Mouse (Mus musculus) intestine, embryonic 16.5 days (tissue): ENCODE results near the gene Rap1gap2. TPM values are rescaled to one million over a fixed set of nuclear protein-coding genes. Genes with fewer than 3 reads are reported as not detected.

Experiments
- ATAC-seq: fragments of 200-750 bp; cut with Nextera tagmentation; 2 replicates; pipeline ENCODE4 v1.8.0; 2017; ENCODE audit warnings: moderate TSS enrichment, moderate library complexity
- H3K27ac ChIP-seq: fragments of 300-500 bp; sonication (generic); 2 replicates; pipeline ENCODE4 v1.5.1; 2014; ENCODE audit warnings: mild to moderate bottlenecking, low read length
- H3K27me3 ChIP-seq: fragments of 300-500 bp; sonication (generic); replicated peaks from 2 replicates; pipeline ENCODE4 v1.6.1; 2014; ENCODE audit warnings: low read length, control low read depth, mixed read lengths; ENCODE audit not compliant: control insufficient read depth, insufficient read depth
- H3K36me3 ChIP-seq: fragments of 300-500 bp; sonication (generic); 2 replicates; pipeline ENCODE4 v1.6.1; 2014; ENCODE audit warnings: low read length, control low read depth; ENCODE audit not compliant: control insufficient read depth, insufficient read depth
- H3K4me1 ChIP-seq: fragments of 300-500 bp; sonication (generic); 2 replicates; pipeline ENCODE4 v1.6.1; 2014; ENCODE audit warnings: low read length, control low read depth, mixed read lengths; ENCODE audit not compliant: control insufficient read depth, insufficient read depth
- H3K4me2 ChIP-seq: fragments of 300-500 bp; sonication (generic); 2 replicates; pipeline ENCODE4 v1.6.1; 2014; ENCODE audit warnings: low read depth, low read length, control low read depth
- H3K4me3 ChIP-seq: fragments of 300-500 bp; sonication (generic); 2 replicates; pipeline ENCODE4 v1.5.1; 2014; ENCODE audit warnings: mild to moderate bottlenecking, low read length
- H3K9ac ChIP-seq: fragments of 300-500 bp; sonication (generic); 2 replicates; pipeline ENCODE4 v1.6.1; 2014; ENCODE audit warnings: low read depth, low read length
- H3K9me3 ChIP-seq: fragments of 300-500 bp; sonication (generic); 2 replicates; pipeline ENCODE4 v1.6.1; 2016; ENCODE audit warnings: low read length, control low read depth; ENCODE audit not compliant: control insufficient read depth
- WGBS: fragments of 180-500 bp; shearing (Covaris S2); extraction: QIAGEN DNeasy Blood & Tissue Kit; methylation state at CpG from one replicate; pipeline ENCODE4 v1.1.7; 2014; 5-methylcytosine and 5-hydroxymethylcytosine counted together
- polyA plus RNA-seq: library from polyadenylated mRNA; unstranded; fragments of >200 nt; fragmentation: Nextera tagmentation; extraction: Ambion mirVana; gene quantifications from 2 replicates; pipeline ENCODE4 v1.2.1, GENCODE M21; 2015

Gene Rap1gap2
- polyA plus RNA-seq, 1 experiment from 2014 or later: 8.4 TPM

GRCm38 (mm10) chr11:74491130-74491529 is 119.6 kb downstream of the Rap1gap2 start:
- Histone ChIP-seq H3K4me1 (peaks cover 31% of the 10 kb centered on the region), H3K36me3 (no peaks in the 10 kb centered on the region), H3K4me3 (no peak overlapping the region), H3K27ac (no peak overlapping the region), H3K27me3 (no peaks in the 10 kb centered on the region), H3K4me2 (no peak overlapping the region), H3K9ac (no peak overlapping the region), H3K9me3 (no peaks in the 10 kb centered on the region)
- 92% methylated on average over 4 of the region's 4 CpGs for WGBS
- no peak for ATAC-seq

- peaks cover 30% of the 10 kb centered on the region for H3K4me1 ChIP-seq
- 0 out of 2 replicates have a peak overlapping the region, but pooled peaks have one; percentile 3 for H3K4me2 ChIP-seq
- no peaks in the 10 kb centered on the region for H3K9me3 ChIP-seq
- peak; percentile 45 for ATAC-seq
- 48% methylated on average over 5 of the region's 5 CpGs for WGBS
- H3K27ac ChIP-seq: peak overlapping the region; percentile 50
- H3K36me3 ChIP-seq: no peaks in the 10 kb centered on the region
- H3K4me3 ChIP-seq: no peak overlapping the region
- no peak overlapping the region for H3K9ac ChIP-seq
- no peaks in the 10 kb centered on the region for H3K27me3 ChIP-seq
These were observed 121.5 kb downstream of the Rap1gap2 start for GRCm38 (mm10) chr11:74489239-74489638.

- Histone ChIP-seq H3K36me3 (no peaks in the 10 kb centered on the region), H3K4me3 (no peak overlapping the region), H3K9ac (no peak overlapping the region), H3K27me3 (no peaks in the 10 kb centered on the region), H3K9me3 (no peaks in the 10 kb centered on the region), H3K4me1 (peaks cover 17% of the 10 kb centered on the region), H3K27ac (peak overlapping the region; percentile 90), H3K4me2 (peak overlapping the region; percentile 34)
- 37% methylated on average over 3 of the region's 3 CpGs for WGBS
- ATAC-seq: peak; percentile 91
These were observed 122.8 kb downstream of the Rap1gap2 start for GRCm38 (mm10) chr11:74487952-74488351.

- Histone ChIP-seq H3K27ac (no peak overlapping the region), H3K9me3 (no peaks in the 10 kb centered on the region), H3K9ac (no peak overlapping the region), H3K4me2 (no peak overlapping the region), H3K4me3 (no peak overlapping the region), H3K36me3 (no peaks in the 10 kb centered on the region), H3K4me1 (peaks cover 15% of the 10 kb centered on the region), H3K27me3 (no peaks in the 10 kb centered on the region)
- no peak for ATAC-seq
- 85% methylated on average over 7 of the region's 7 CpGs for WGBS
These were observed 125.1 kb downstream of the Rap1gap2 start for GRCm38 (mm10) chr11:74485435-74486217.

- no peaks in the 10 kb centered on the region for H3K9me3 ChIP-seq
- no peaks in the 10 kb centered on the region for H3K36me3 ChIP-seq
- H3K4me1 ChIP-seq: peaks cover 15% of the 10 kb centered on the region
- no peak overlapping the region for H3K9ac ChIP-seq
- H3K27ac ChIP-seq: no peak overlapping the region
- H3K4me3 ChIP-seq: no peak overlapping the region
- ATAC-seq: no peak
- 80% methylated on average over 5 of the region's 5 CpGs for WGBS
- H3K27me3 ChIP-seq: no peaks in the 10 kb centered on the region
- no peak overlapping the region for H3K4me2 ChIP-seq
These were observed 126.8 kb downstream of the Rap1gap2 start for GRCm38 (mm10) chr11:74483871-74484270.

GRCm38 (mm10) chr11:74483153-74483817 is 127.4 kb downstream of the Rap1gap2 start:
- no peak overlapping the region for H3K4me3 ChIP-seq
- H3K9me3 ChIP-seq: no peaks in the 10 kb centered on the region
- ATAC-seq: no peak
- H3K27me3 ChIP-seq: no peaks in the 10 kb centered on the region
- 77% methylated on average over 6 of the region's 6 CpGs for WGBS
- no peak overlapping the region for H3K4me2 ChIP-seq
- H3K4me1 ChIP-seq: peaks cover 9% of the 10 kb centered on the region
- H3K9ac ChIP-seq: no peak overlapping the region
- no peaks in the 10 kb centered on the region for H3K36me3 ChIP-seq
- no peak overlapping the region for H3K27ac ChIP-seq

- H3K9ac ChIP-seq: no peak overlapping the region
- H3K4me1 ChIP-seq: peaks cover under 1% of the 10 kb centered on the region; the same call in 1 of the 2 replicates
- WGBS: 72% methylated on average over 5 of the region's 5 CpGs
- H3K4me3 ChIP-seq: no peak overlapping the region
- no peak overlapping the region for H3K4me2 ChIP-seq
- H3K27me3 ChIP-seq: no peaks in the 10 kb centered on the region
- no peak overlapping the region for H3K27ac ChIP-seq
- H3K9me3 ChIP-seq: no peaks in the 10 kb centered on the region
- ATAC-seq: no peak
- no peaks in the 10 kb centered on the region for H3K36me3 ChIP-seq
These were observed 128.9 kb downstream of the Rap1gap2 start for GRCm38 (mm10) chr11:74481797-74482196.

GRCm38 (mm10) chr11:74479715-74480289 is 130.9 kb downstream of the Rap1gap2 start:
- no peaks in the 10 kb centered on the region for H3K4me1 ChIP-seq
- no peak overlapping the region for H3K27ac ChIP-seq
- no peaks in the 10 kb centered on the region for H3K9me3 ChIP-seq
- H3K4me3 ChIP-seq: no peak overlapping the region
- ATAC-seq: no peak
- no peaks in the 10 kb centered on the region for H3K36me3 ChIP-seq
- no peak overlapping the region for H3K4me2 ChIP-seq
- no peaks in the 10 kb centered on the region for H3K27me3 ChIP-seq
- 81% methylated on average over 5 of the region's 5 CpGs for WGBS
- H3K9ac ChIP-seq: no peak overlapping the region

- WGBS: 91% methylated on average over 2 of the region's 2 CpGs
- no peaks in the 10 kb centered on the region for H3K27me3 ChIP-seq
- no peak overlapping the region for H3K4me2 ChIP-seq
- H3K4me1 ChIP-seq: no peaks in the 10 kb centered on the region
- no peak for ATAC-seq
- H3K27ac ChIP-seq: no peak overlapping the region
- no peaks in the 10 kb centered on the region for H3K36me3 ChIP-seq
- H3K9me3 ChIP-seq: no peaks in the 10 kb centered on the region
- H3K9ac ChIP-seq: no peak overlapping the region
- no peak overlapping the region for H3K4me3 ChIP-seq
These were observed 131.8 kb downstream of the Rap1gap2 start for GRCm38 (mm10) chr11:74478877-74479276.
